Mouse (Mus musculus) left cerebral cortex, adult 9 months (tissue): Measurements from ENCODE around the gene Ntpcr.
A peak's percentile ranks its signal among the peaks of the same experiment; 100 is the strongest.

Source experiments
- DNase-seq, 2 experiments: peaks; one replicate each; pipeline ENCODE4 v3.0.0; 2022; ENCODE audit warnings: low spot score in 2 of 2

Gene Ntpcr

GRCm38 (mm10) chr8:125725037-125725820 is 4.5 kb upstream of the Ntpcr start:
- no peak for DNase-seq

DNA sequence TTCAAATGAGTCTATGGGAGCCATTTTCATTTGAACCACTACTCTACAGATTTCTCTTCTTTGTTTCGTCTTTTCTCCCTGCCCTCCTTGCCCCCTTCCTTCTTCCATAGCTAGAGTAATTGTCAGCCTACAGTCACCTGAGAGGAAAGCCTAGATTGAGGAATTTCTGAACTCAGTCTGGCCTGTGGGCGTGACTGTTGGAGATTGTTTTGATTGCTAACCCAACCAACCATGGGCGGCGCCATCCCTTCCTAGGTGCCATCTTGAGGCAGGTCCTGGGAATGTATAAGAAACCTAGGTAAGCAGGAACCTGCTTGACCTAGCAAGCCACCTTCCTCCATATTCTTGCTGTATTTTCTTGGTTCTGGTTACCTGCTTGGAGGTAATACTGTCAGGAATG is 3.6 kb upstream of the Ntpcr start:
- no peak for DNase-seq

DNA sequence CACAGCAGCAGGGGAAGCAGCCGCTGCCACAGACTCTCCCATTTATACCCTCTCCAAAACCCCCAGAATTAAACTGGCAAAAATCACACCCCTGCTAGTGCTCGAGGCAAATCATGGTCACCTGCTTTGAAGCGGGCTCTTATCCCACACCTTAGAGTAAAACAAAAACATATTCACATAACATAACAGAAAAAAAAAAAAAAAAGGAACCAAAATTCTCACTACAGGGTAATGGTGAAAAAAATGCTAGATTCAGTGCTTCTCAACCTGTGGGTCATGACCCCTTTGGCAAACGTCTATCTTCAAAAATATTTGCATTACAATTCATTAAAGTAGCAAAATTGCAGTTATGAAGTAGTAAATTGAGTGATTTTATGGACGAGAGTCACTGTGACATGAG is 2.8 kb upstream of the Ntpcr start:
- no peak for DNase-seq

- no peak for DNase-seq
Measured at GRCm38 (mm10) chr8:125727797-125728196, 2.0 kb upstream of the Ntpcr start.

DNA sequence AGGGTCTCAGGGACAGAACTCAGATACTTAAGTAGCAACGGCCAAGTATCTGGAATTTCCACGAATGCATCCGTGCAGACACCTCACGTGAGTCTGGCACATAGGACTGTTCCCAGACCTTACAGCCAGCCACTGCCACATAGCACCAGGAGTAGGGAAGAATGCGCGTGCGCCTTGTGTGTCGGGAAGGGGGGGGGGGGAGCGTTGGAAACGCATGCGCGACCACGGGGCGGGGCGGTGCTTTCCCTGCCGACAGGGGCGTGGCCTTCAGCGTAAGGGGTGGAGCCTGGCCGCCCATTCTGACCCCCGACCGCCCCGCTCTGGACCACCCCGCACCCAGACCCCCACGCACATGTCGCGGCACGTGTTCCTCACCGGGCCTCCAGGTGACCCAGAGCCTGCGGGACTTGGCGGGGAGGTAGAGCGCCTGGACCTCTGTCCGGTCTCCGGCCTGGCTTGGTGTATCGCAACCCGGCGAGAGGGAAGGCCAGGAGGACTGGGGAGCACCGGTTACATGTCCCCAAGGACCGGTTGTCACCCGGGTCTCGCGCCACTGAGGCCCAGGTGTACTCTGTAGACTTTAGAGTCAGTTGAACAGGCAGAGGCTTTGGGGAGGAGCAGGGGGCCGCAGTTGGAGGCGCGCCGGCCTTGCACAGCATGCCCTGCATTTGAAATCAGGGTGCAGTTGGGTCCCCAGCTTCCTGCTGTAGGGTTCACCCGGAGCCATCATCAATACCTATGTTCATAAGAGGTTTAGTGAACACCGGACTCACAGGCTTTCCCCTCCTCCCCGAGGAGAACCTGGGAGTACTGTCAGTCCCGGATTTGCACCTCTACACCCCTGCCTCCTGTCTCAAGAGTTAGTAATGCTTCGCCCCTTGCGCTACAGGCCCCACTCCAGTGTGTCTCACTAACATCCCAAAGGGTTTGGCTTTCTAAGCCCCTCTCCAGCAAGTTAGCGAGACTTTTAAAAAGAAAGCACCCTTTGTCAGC is 4.5 kb downstream of the Ntpcr start:
- DNase-seq = peak; percentile 37 to 82

GRCm38 (mm10) chr8:125738956-125739355 is 9.2 kb downstream of the Ntpcr start:
- no peak for DNase-seq

DNA sequence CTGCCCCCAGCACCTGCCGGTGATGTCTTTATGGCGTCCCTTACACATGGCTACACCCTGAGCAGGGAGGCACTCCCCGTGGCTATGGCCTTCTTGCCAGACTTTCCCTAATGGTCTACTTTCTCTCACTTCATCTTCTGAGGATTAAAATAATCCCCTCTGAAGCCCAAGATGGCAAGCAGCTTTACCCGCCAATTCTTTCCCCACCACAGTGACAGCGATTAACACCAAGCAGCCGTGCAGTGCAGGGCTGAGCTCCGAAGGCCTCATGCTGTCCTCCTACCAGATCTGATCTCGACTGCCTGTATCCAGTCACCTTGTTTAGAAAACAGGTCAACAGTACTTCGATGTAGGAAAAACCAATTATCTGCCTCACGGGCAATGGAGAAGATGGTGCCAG is 10.9 kb downstream of the Ntpcr start:
- no peak for DNase-seq

DNA sequence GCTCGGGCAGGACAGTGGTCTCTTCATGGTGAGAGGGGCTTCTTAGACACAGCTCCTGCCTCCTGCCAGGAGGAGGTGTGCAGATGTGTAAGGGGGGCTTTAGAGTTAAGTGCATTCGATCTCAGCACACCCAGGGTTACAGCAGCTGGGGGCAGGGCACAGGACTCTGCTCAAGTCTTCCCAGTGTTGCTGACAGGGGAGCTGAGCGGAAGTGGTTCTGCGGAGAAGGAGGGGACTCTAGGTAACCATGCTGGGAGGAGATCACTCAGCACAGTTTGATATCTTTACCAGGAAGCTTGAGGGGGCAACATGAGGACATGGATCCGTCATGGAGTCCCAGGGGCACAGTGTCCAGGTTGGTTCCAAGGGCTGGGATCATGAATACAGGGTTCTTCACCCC is 11.6 kb downstream of the Ntpcr start:
- no peak for DNase-seq

- DNase-seq = no peak
Measured at GRCm38 (mm10) chr8:125741855-125742254, 12.1 kb downstream of the Ntpcr start.

DNA sequence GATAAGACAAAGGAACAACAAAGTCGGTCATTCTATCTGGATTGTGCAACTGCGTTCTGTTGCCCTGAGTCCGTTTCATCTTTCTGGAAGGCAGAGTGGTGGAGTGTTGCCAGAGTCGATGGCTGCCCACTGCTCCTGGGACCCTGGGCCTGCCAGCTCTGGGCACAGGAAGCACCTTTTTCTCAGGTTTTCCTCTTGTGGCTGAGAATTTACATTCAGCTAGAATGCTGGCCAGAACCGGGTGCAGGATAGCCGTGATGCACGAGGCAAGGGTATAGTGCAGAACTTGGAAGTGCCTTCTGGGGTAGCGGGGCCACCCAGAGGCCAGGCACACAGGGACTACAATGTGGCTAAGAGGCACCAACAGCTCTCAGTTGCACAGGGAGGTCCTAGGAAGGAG is 12.6 kb downstream of the Ntpcr start:
- DNase-seq = no peak

DNA sequence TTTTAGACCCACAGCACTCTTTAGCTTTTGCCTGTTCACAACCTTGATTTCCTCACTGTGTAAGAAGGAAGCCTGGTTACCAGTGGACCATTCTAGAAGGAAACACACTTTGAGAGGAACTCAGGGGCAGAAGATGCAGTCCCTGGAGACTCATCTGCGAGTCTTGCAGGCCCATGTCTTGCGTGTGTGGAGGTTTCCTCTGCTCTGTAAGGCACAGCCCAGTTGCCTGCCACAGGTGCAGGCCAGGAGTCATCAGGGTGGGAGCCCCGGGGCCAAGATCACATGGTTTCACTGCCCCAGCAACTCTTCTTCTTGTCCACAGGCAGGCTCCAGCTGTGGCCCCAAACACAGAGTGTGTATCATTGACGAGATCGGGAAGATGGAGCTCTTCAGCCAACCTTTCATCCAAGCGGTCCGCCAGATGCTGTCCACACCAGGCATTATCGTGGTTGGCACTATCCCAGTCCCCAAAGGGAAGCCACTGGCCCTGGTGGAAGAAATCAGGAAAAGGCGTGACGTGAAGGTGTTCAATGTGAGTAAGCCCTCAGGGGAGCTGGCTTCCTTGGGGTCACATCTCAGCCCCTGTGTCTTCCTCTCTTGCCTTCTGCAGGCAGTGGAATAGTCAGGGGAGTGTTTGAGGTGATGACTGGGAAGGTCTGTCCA is 15.3 kb downstream of the Ntpcr start:
- no peak for DNase-seq

- DNase-seq = no peak
Measured at GRCm38 (mm10) chr8:125747390-125747789, 17.6 kb downstream of the Ntpcr start.

GRCm38 (mm10) chr8:125750846-125751245 is 21.1 kb downstream of the Ntpcr start:
- no peak for DNase-seq

- no peak for DNase-seq
Measured at GRCm38 (mm10) chr8:125755896-125756295, 26.1 kb downstream of the Ntpcr start.

DNA sequence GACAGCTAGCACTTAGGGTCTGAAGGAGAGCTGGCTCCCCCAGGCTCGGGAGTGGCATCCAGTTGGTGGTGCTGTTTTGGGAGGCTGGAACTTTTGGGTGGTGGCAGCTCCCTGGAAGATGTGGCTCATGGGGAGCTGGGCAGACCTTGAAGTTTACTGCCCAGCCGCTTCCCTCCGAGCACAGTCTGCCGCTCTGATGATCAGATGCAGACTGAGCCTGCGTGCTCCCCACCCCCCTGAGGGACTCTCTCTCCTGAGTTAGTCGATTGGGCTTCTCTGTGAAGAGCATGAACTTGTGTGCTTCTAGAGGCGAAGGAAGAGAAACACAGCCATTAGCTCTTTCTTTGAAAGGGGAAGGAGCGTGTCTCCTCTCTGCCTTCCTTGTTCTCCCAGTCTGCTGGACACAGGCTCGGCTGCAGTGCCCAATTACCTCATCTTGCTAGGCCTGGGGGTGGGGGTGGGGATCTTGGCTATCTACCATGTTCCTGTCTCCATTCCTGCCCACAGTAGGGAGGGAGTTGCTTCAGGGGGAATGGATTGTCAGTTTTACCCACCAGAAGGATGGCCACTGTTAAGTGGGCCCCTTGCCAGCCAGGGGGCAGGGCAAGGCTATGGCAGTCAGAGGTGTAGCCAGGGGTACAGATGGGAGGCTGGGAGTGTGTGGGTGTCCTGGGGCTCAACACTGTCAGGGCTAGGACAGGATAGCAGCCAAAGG is 26.8 kb downstream of the Ntpcr start:
- no peak for DNase-seq

DNA sequence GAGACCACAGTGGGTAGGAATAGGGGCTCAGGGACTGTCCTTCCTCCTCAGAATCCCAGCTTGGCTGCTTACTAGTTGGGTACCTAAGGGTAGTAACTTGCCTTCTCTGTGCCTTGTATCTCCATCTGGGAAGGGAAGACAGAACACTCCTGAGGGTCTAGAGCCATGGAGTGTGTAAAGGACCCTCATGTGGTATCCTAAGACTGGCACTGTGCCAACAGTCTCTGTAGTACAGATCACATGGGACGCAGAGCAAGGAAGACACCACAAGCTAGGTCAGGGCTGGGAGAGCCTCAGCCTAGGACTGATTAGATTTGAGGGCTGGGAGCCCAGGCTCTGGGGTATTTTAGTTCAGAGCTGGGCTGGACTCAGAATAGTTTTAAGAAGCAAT is 27.3 kb downstream of the Ntpcr start:
- DNase-seq = no peak

DNA sequence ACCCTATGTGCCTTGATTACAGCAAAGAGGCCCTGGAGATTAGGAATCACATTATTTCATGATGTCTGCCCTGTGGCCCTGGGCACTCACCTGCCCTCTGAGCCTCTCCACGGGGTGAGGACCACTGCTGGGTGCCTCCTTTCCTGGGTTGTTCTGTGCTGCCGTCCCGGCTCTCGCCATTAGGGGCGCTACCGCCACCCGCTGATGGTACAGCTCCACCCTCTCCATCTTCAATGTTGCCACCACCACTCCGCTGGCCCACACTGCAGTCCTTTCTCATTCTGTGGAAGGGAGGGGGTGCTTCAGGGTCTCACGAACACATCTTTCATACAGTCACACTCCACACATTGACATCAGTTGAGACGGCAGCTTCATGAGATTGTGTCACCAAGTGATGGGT is 29.3 kb downstream of the Ntpcr start:
- peak in 1 of 2 experiments; percentile 42 for DNase-seq

DNA sequence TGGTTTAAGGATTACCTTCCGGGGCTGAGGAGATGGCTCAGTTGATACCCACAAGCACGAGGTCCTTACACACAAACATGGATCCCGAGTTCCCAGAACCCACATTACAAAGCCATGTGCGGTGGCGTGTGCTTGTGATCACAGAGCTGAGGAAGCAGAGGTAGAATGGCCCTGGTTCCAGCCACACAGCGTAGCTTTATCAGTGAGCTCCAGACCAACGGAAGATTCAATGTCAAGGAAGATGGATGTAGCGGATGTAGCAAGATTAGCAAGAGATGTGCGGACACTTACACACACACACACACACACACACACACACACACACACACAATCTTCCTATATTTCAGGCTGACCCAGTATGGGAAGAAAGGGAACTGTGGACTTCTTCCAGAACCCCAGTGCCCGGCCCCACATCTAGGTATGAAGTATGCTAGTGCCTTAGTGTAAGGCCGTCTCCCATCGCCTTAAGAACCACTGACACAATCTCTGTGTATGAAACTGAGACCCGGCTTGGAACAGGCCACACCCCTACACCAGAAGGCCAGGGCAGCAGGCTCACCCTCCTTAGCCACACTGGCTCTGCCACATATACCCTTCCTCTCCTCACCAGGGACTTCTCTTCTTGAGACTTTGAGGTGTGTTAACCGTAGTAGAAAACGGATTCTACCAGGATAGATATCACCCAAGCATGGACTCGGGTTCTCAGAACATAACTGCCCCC is 33.5 kb downstream of the Ntpcr start:
- DNase-seq = no peak

- DNase-seq = no peak
Measured at GRCm38 (mm10) chr8:125768079-125768478, 38.3 kb downstream of the Ntpcr start.

- no peak for DNase-seq
Measured at GRCm38 (mm10) chr8:125772300-125772699, 42.5 kb downstream of the Ntpcr start.

- DNase-seq = no peak
Measured at GRCm38 (mm10) chr8:125773281-125773803, 43.6 kb downstream of the Ntpcr start.
